Mouse (Mus musculus): ENCODE data around the gene Runx3. TPM values are rescaled to one million over a fixed set of nuclear protein-coding genes. Genes with fewer than 3 reads are reported as not detected.

Gene Runx3
- polyA plus RNA-seq, 1 experiment from 2014 or later, result 1.5 TPM

GRCm38 (mm10) chr4:135115426-135116170, 4.9 kb upstream of the Runx3 start:
- H3K27me3 ChIP-seq, result no peaks in the 10 kb centered on the region
- peaks cover 9% of the 10 kb centered on the region for H3K9me3 ChIP-seq
- 59% methylated on average over 14 of the region's 14 CpGs for WGBS
- H3K4me2 ChIP-seq, result no peak overlapping the region
- peaks cover 27% of the 10 kb centered on the region for H3K4me1 ChIP-seq (replicated peaks)
- H3K36me3 ChIP-seq, result no peaks in the 10 kb centered on the region
- no peak for ATAC-seq (ENCODE audit: insufficient number of reproducible peaks, insufficient read depth, low FRiP score, low TSS enrichment, low read depth)
- no peak overlapping the region for H3K4me3 ChIP-seq (replicated peaks)
- H3K9ac ChIP-seq (replicated peaks), result no peak overlapping the region
- H3K27ac ChIP-seq, result no peak overlapping the region

- ATAC-seq (ENCODE audit: insufficient number of reproducible peaks, insufficient read depth, low FRiP score, low TSS enrichment, low read depth), result no peak
- H3K4me3 ChIP-seq (replicated peaks), result no peak overlapping the region
- H3K9me3 ChIP-seq, result peaks cover 9% of the 10 kb centered on the region
- no peak overlapping the region for H3K9ac ChIP-seq (replicated peaks)
- H3K4me1 ChIP-seq (replicated peaks), result peaks cover 27% of the 10 kb centered on the region
- H3K4me2 ChIP-seq, result no peak overlapping the region
- H3K27me3 ChIP-seq, result peaks cover 2% of the 10 kb centered on the region; the same call in 1 of the 2 replicates
- no peaks in the 10 kb centered on the region for H3K36me3 ChIP-seq
- 57% methylated on average over 5 of the region's 5 CpGs for WGBS
- no peak overlapping the region for H3K27ac ChIP-seq
These were observed 4.1 kb upstream of the Runx3 start for GRCm38 (mm10) chr4:135116391-135116790.

- H3K9ac ChIP-seq (replicated peaks), result no peak overlapping the region
- peaks cover 27% of the 10 kb centered on the region for H3K4me1 ChIP-seq (replicated peaks)
- no peak for ATAC-seq (ENCODE audit: insufficient number of reproducible peaks, insufficient read depth, low FRiP score, low TSS enrichment, low read depth)
- 96% methylated on average over 9 of the region's 9 CpGs for WGBS
- H3K27ac ChIP-seq, result no peak overlapping the region
- H3K4me3 ChIP-seq (replicated peaks), result no peak overlapping the region
- no peak overlapping the region for H3K4me2 ChIP-seq
- H3K27me3 ChIP-seq, result peaks cover 9% of the 10 kb centered on the region; the same call in 1 of the 2 replicates
- no peaks in the 10 kb centered on the region for H3K9me3 ChIP-seq
- no peaks in the 10 kb centered on the region for H3K36me3 ChIP-seq
These were observed 2.6 kb upstream of the Runx3 start for GRCm38 (mm10) chr4:135117846-135118245.

GRCm38 (mm10) chr4:135118855-135119474, 1.5 kb upstream of the Runx3 start:
- Histone ChIP-seq H3K9me3 (no peaks in the 10 kb centered on the region), H3K4me3 (replicated peaks) (no peak overlapping the region), H3K27me3 (peaks cover 13% of the 10 kb centered on the region; the same call in 1 of the 2 replicates), H3K4me2 (no peak overlapping the region), H3K27ac (no peak overlapping the region), H3K4me1 (replicated peaks) (peaks cover 27% of the 10 kb centered on the region), H3K36me3 (no peaks in the 10 kb centered on the region), H3K9ac (replicated peaks) (no peak overlapping the region)
- ATAC-seq (ENCODE audit: insufficient number of reproducible peaks, insufficient read depth, low FRiP score, low TSS enrichment, low read depth), result no peak
- 89% methylated on average over 12 of the region's 12 CpGs for WGBS

- Histone ChIP-seq H3K4me2 (no peak overlapping the region), H3K4me1 (replicated peaks) (peaks cover 15% of the 10 kb centered on the region), H3K27me3 (peaks cover 35% of the 10 kb centered on the region), H3K9me3 (no peaks in the 10 kb centered on the region), H3K9ac (replicated peaks) (no peak overlapping the region), H3K36me3 (no peaks in the 10 kb centered on the region), H3K4me3 (replicated peaks) (no peak overlapping the region), H3K27ac (no peak overlapping the region)
- no peak for ATAC-seq (ENCODE audit: insufficient number of reproducible peaks, insufficient read depth, low FRiP score, low TSS enrichment, low read depth)
- WGBS, result 83% methylated on average over 5 of the region's 5 CpGs
These were observed 3.3 kb downstream of the Runx3 start for GRCm38 (mm10) chr4:135123721-135124120.

GRCm38 (mm10) chr4:135124732-135125131, 4.3 kb downstream of the Runx3 start:
- no peak overlapping the region for H3K27ac ChIP-seq
- H3K4me1 ChIP-seq (replicated peaks), result peaks cover 21% of the 10 kb centered on the region
- no peak overlapping the region for H3K4me2 ChIP-seq
- 89% methylated on average over 6 of the region's 6 CpGs for WGBS
- H3K4me3 ChIP-seq (replicated peaks), result no peak overlapping the region
- no peaks in the 10 kb centered on the region for H3K36me3 ChIP-seq
- no peaks in the 10 kb centered on the region for H3K9me3 ChIP-seq
- peaks cover 43% of the 10 kb centered on the region for H3K27me3 ChIP-seq
- H3K9ac ChIP-seq (replicated peaks), result no peak overlapping the region
- no peak for ATAC-seq (ENCODE audit: insufficient number of reproducible peaks, insufficient read depth, low FRiP score, low TSS enrichment, low read depth)

- 86% methylated on average over 3 of the region's 3 CpGs for WGBS
- Histone ChIP-seq H3K9ac (replicated peaks) (no peak overlapping the region), H3K4me3 (replicated peaks) (no peak overlapping the region), H3K27me3 (peaks cover 48% of the 10 kb centered on the region), H3K27ac (no peak overlapping the region), H3K9me3 (no peaks in the 10 kb centered on the region), H3K36me3 (no peaks in the 10 kb centered on the region), H3K4me2 (no peak overlapping the region), H3K4me1 (replicated peaks) (peaks cover 21% of the 10 kb centered on the region)
- ATAC-seq (ENCODE audit: insufficient number of reproducible peaks, insufficient read depth, low FRiP score, low TSS enrichment, low read depth), result no peak
These were observed 4.7 kb downstream of the Runx3 start for GRCm38 (mm10) chr4:135125152-135125551.

- no peak for ATAC-seq (ENCODE audit: insufficient number of reproducible peaks, insufficient read depth, low FRiP score, low TSS enrichment, low read depth)
- Histone ChIP-seq H3K9ac (replicated peaks) (no peak overlapping the region), H3K27me3 (peaks cover 57% of the 10 kb centered on the region), H3K4me1 (replicated peaks) (peaks cover 17% of the 10 kb centered on the region), H3K4me3 (replicated peaks) (no peak overlapping the region), H3K4me2 (no peak overlapping the region), H3K27ac (no peak overlapping the region), H3K36me3 (no peaks in the 10 kb centered on the region), H3K9me3 (no peaks in the 10 kb centered on the region)
- 61% methylated on average over 5 of the region's 5 CpGs for WGBS
These were observed 5.9 kb downstream of the Runx3 start for GRCm38 (mm10) chr4:135126385-135126784.

- Histone ChIP-seq H3K27ac (no peak overlapping the region), H3K9ac (replicated peaks) (peak overlapping the region; percentile 46; the same call in 1 of the 2 replicates), H3K36me3 (no peaks in the 10 kb centered on the region), H3K27me3 (peaks cover 49% of the 10 kb centered on the region), H3K9me3 (no peaks in the 10 kb centered on the region), H3K4me2 (peak overlapping the region; percentile 59), H3K4me3 (replicated peaks) (peak overlapping the region; percentile 25), H3K4me1 (replicated peaks) (peaks cover 17% of the 10 kb centered on the region)
- 8% methylated on average over 22 of the region's 22 CpGs for WGBS
- no peak for ATAC-seq (ENCODE audit: insufficient number of reproducible peaks, insufficient read depth, low FRiP score, low TSS enrichment, low read depth)
These were observed 8.5 kb downstream of the Runx3 start for GRCm38 (mm10) chr4:135128841-135129520.

- peaks cover 17% of the 10 kb centered on the region for H3K4me1 ChIP-seq (replicated peaks)
- H3K36me3 ChIP-seq, result no peaks in the 10 kb centered on the region
- no peak for ATAC-seq (ENCODE audit: insufficient number of reproducible peaks, insufficient read depth, low FRiP score, low TSS enrichment, low read depth)
- WGBS, result 88% methylated on average over 6 of the region's 6 CpGs
- H3K9me3 ChIP-seq, result no peaks in the 10 kb centered on the region
- no peak overlapping the region for H3K4me3 ChIP-seq (replicated peaks)
- no peak overlapping the region for H3K4me2 ChIP-seq
- no peak overlapping the region for H3K9ac ChIP-seq (replicated peaks)
- H3K27ac ChIP-seq, result no peak overlapping the region
- H3K27me3 ChIP-seq, result peaks cover 55% of the 10 kb centered on the region
These were observed 9.7 kb downstream of the Runx3 start for GRCm38 (mm10) chr4:135130156-135130555.

GRCm38 (mm10) chr4:135131145-135131544, 10.7 kb downstream of the Runx3 start:
- no peaks in the 10 kb centered on the region for H3K9me3 ChIP-seq
- ATAC-seq (ENCODE audit: insufficient number of reproducible peaks, insufficient read depth, low FRiP score, low TSS enrichment, low read depth), result no peak
- no peak overlapping the region for H3K4me3 ChIP-seq (replicated peaks)
- no peak overlapping the region for H3K4me2 ChIP-seq
- no peaks in the 10 kb centered on the region for H3K36me3 ChIP-seq
- H3K4me1 ChIP-seq (replicated peaks), result peaks cover 17% of the 10 kb centered on the region
- H3K27me3 ChIP-seq, result peaks cover 64% of the 10 kb centered on the region
- no peak overlapping the region for H3K27ac ChIP-seq
- H3K9ac ChIP-seq (replicated peaks), result no peak overlapping the region
- 85% methylated on average over 6 of the region's 6 CpGs for WGBS

Data from limb, embryonic 12.5 days (tissue).